Mouse (Mus musculus): ENCODE data around the gene Slc17a1. TPM values are rescaled to one million over a fixed set of nuclear protein-coding genes. Genes with fewer than 3 reads are reported as not detected.

The Slc17a1 gene
- polyA plus RNA-seq, 1 experiment from 2014 or later: 0.15 TPM

- H3K9me3 ChIP-seq: no peaks in the 10 kb centered on the region
- ATAC-seq (ENCODE audit: borderline replicate concordance, extremely low read depth, low FRiP score, low TSS enrichment): no peak
- no peak overlapping the region for H3K4me2 ChIP-seq
- H3K9ac ChIP-seq: no peak overlapping the region
- no peak overlapping the region for H3K27ac ChIP-seq
- no peaks in the 10 kb centered on the region for H3K27me3 ChIP-seq
- no peaks in the 10 kb centered on the region for H3K36me3 ChIP-seq
- no peak overlapping the region for H3K4me3 ChIP-seq
- H3K4me1 ChIP-seq: peaks cover 7% of the 10 kb centered on the region; the same call in 1 of the 2 replicates
- WGBS: 39% methylated on average over 9 of the region's 9 CpGs
Measured at GRCm38 (mm10) chr13:23864711-23865110, 2.8 kb upstream of the Slc17a1 start.

GRCm38 (mm10) chr13:23866086-23866710 lies 1.4 kb upstream of the Slc17a1 start:
- no peak overlapping the region for H3K9ac ChIP-seq
- 52% methylated on average over 9 of the region's 9 CpGs for WGBS
- H3K4me1 ChIP-seq: peaks cover 7% of the 10 kb centered on the region; the same call in 1 of the 2 replicates
- H3K27me3 ChIP-seq: no peaks in the 10 kb centered on the region
- H3K4me3 ChIP-seq: no peak overlapping the region
- H3K36me3 ChIP-seq: no peaks in the 10 kb centered on the region
- no peaks in the 10 kb centered on the region for H3K9me3 ChIP-seq
- 0 out of 2 replicates have a peak overlapping the region, but pooled peaks have one; percentile 10 for H3K27ac ChIP-seq
- no peak overlapping the region for H3K4me2 ChIP-seq
- no peak for ATAC-seq (ENCODE audit: borderline replicate concordance, extremely low read depth, low FRiP score, low TSS enrichment)

- WGBS: 71% methylated on average over 6 of the region's 6 CpGs
- H3K9me3 ChIP-seq: no peaks in the 10 kb centered on the region
- H3K9ac ChIP-seq: no peak overlapping the region
- H3K27ac ChIP-seq: no peak overlapping the region
- H3K27me3 ChIP-seq: no peaks in the 10 kb centered on the region
- no peak overlapping the region for H3K4me2 ChIP-seq
- H3K4me3 ChIP-seq: no peak overlapping the region
- peaks cover 7% of the 10 kb centered on the region; the same call in 1 of the 2 replicates for H3K4me1 ChIP-seq
- no peaks in the 10 kb centered on the region for H3K36me3 ChIP-seq
- ATAC-seq (ENCODE audit: borderline replicate concordance, extremely low read depth, low FRiP score, low TSS enrichment): no peak
Measured at GRCm38 (mm10) chr13:23867000-23867399, 550 bp upstream of the Slc17a1 start.

- 78% methylated on average over 8 of the region's 8 CpGs for WGBS
- no peaks in the 10 kb centered on the region for H3K9me3 ChIP-seq
- no peak for ATAC-seq (ENCODE audit: borderline replicate concordance, extremely low read depth, low FRiP score, low TSS enrichment)
Measured at GRCm38 (mm10) chr13:23868790-23869533, 1.4 kb downstream of the Slc17a1 start.

DNA sequence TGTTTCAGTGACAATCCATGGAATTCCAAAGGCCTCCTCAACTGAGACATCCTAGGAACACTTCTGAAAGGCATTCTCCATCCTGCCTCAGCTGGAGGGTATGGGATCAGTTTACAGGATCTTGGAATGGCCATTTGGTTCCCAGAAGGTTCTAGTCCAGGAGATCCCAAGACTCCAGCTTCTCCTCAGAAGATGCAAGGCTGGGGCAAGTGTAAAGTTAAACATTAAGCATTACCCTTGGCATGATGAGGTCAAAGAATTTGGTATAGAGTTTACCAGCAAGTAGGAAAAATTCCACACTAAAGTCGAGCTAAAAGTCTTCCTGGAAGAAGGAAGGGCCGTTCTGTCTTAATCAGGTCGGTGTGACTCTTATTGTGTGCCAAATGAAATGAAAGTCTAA lies 2.4 kb downstream of the Slc17a1 start:
- no peak for ATAC-seq (ENCODE audit: borderline replicate concordance, extremely low read depth, low FRiP score, low TSS enrichment)
- 51% methylated on average over 3 of the region's 3 CpGs for WGBS

More at GRCm38 (mm10) chr13:23868790-23869533, 1.4 kb downstream of the Slc17a1 start:
- Histone ChIP-seq H3K4me3 (no peak overlapping the region), H3K9ac (no peak overlapping the region), H3K36me3 (no peaks in the 10 kb centered on the region), H3K4me2 (no peak overlapping the region), H3K27ac (no peak overlapping the region), H3K27me3 (no peaks in the 10 kb centered on the region), H3K4me1 (peaks cover 7% of the 10 kb centered on the region; the same call in 1 of the 2 replicates)

GRCm38 (mm10) chr13:23873141-23873540 lies 5.6 kb downstream of the Slc17a1 start:
- H3K36me3 ChIP-seq: no peaks in the 10 kb centered on the region
- H3K27me3 ChIP-seq: no peaks in the 10 kb centered on the region
- H3K27ac ChIP-seq: no peak overlapping the region
- ATAC-seq (ENCODE audit: borderline replicate concordance, extremely low read depth, low FRiP score, low TSS enrichment): no peak
- H3K9me3 ChIP-seq: no peaks in the 10 kb centered on the region
- no peak overlapping the region for H3K9ac ChIP-seq
- no peak overlapping the region for H3K4me3 ChIP-seq
- no peaks in the 10 kb centered on the region for H3K4me1 ChIP-seq
- WGBS: 48% methylated on average over 5 of the region's 5 CpGs
- H3K4me2 ChIP-seq: no peak overlapping the region

More for the DNA sequence above, 2.4 kb downstream of the Slc17a1 start:
- peaks cover 7% of the 10 kb centered on the region; the same call in 1 of the 2 replicates for H3K4me1 ChIP-seq
- no peaks in the 10 kb centered on the region for H3K27me3 ChIP-seq
- no peak overlapping the region for H3K27ac ChIP-seq
- no peaks in the 10 kb centered on the region for H3K36me3 ChIP-seq
- H3K4me2 ChIP-seq: no peak overlapping the region
- no peaks in the 10 kb centered on the region for H3K9me3 ChIP-seq
- H3K9ac ChIP-seq: no peak overlapping the region
- H3K4me3 ChIP-seq: no peak overlapping the region

DNA sequence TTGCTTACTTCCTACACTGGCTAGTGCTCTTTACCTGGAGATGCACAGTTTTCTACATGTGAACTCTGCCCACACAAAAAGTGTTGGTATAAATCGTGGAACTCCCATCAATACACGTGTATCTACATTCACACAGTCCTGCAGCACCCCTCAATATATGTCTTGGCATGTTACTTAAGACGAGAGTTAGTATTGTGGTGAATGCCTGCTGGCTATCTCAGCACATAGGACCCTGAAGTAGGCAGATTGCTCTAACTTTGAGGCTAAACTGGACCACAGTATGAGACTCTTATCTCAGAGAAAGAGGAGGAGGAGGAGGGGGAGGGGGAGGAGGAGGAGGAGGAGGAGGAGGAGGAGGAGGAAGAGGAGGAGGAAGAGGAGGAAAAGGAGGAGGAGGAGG lies 11.6 kb downstream of the Slc17a1 start:
- ATAC-seq (ENCODE audit: borderline replicate concordance, extremely low read depth, low FRiP score, low TSS enrichment): no peak
- Histone ChIP-seq H3K4me1 (no peaks in the 10 kb centered on the region), H3K4me3 (no peak overlapping the region), H3K4me2 (no peak overlapping the region), H3K9me3 (no peaks in the 10 kb centered on the region), H3K27me3 (no peaks in the 10 kb centered on the region), H3K36me3 (no peaks in the 10 kb centered on the region), H3K27ac (no peak overlapping the region), H3K9ac (no peak overlapping the region)
- 76% methylated on average over 3 of the region's 3 CpGs for WGBS

DNA sequence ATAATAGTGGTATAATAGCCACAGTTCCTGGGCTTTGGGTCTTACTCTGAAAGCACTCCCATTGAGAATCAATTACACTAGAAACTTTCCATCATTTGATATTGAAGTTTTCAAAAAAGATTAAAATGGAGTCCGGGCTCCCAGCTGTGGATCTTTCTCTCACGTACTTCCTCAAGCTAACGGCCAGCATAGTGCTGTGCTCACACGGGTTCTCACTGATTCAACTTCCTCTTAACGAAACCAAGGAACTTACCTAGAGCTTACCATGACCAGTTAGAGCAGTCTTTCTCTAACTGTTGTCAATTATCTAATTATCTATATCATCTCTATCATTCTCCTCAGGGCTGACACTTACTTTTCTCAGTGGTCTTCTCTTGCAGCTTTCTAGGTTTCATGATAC lies 12.1 kb downstream of the Slc17a1 start:
- Histone ChIP-seq H3K27ac (no peak overlapping the region), H3K27me3 (no peaks in the 10 kb centered on the region), H3K36me3 (no peaks in the 10 kb centered on the region), H3K4me1 (no peaks in the 10 kb centered on the region), H3K4me2 (no peak overlapping the region), H3K9me3 (no peaks in the 10 kb centered on the region), H3K9ac (no peak overlapping the region), H3K4me3 (no peak overlapping the region)
- no peak for ATAC-seq (ENCODE audit: borderline replicate concordance, extremely low read depth, low FRiP score, low TSS enrichment)
- 73% methylated on average over 5 of the region's 5 CpGs for WGBS

DNA sequence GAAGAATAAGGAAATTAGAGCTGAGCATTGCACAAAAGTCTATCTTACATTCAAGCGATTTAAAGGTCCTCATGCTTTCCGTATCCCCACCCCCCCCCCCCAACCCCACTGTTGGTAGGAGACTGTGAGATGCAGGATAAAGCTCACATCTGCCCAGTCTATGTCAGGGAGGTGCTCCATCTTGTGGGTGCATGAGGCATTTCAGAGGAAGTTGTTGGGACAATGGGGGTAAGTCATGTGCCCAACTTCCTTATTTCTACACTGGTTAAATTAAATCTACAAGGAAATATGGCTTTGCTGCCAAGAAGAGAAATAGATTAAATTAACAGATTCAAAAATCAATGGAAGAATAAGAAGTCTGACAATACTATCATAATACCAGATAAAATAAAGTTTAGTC lies 18.0 kb downstream of the Slc17a1 start:
- H3K36me3 ChIP-seq: no peaks in the 10 kb centered on the region
- H3K27me3 ChIP-seq: no peaks in the 10 kb centered on the region
- no peak overlapping the region for H3K9ac ChIP-seq
- H3K4me3 ChIP-seq: no peak overlapping the region
- H3K4me1 ChIP-seq: no peaks in the 10 kb centered on the region
- no peak overlapping the region for H3K27ac ChIP-seq
- 30% methylated on average over 2 of the region's 2 CpGs for WGBS
- no peak for ATAC-seq (ENCODE audit: borderline replicate concordance, extremely low read depth, low FRiP score, low TSS enrichment)
- H3K4me2 ChIP-seq: no peak overlapping the region
- no peaks in the 10 kb centered on the region for H3K9me3 ChIP-seq

- Histone ChIP-seq H3K27ac (no peak overlapping the region), H3K9me3 (no peaks in the 10 kb centered on the region), H3K9ac (no peak overlapping the region), H3K4me3 (no peak overlapping the region), H3K27me3 (no peaks in the 10 kb centered on the region), H3K4me2 (no peak overlapping the region), H3K36me3 (no peaks in the 10 kb centered on the region), H3K4me1 (no peaks in the 10 kb centered on the region)
- no peak for ATAC-seq (ENCODE audit: borderline replicate concordance, extremely low read depth, low FRiP score, low TSS enrichment)
- WGBS: 60% methylated on average over 3 of the region's 3 CpGs
Measured at GRCm38 (mm10) chr13:23887026-23887725, 19.6 kb downstream of the Slc17a1 start.

- H3K4me2 ChIP-seq: no peak overlapping the region
- H3K4me3 ChIP-seq: no peak overlapping the region
- no peaks in the 10 kb centered on the region for H3K27me3 ChIP-seq
- H3K4me1 ChIP-seq: no peaks in the 10 kb centered on the region
- no peaks in the 10 kb centered on the region for H3K9me3 ChIP-seq
- no peak overlapping the region for H3K9ac ChIP-seq
- no peak for ATAC-seq (ENCODE audit: borderline replicate concordance, extremely low read depth, low FRiP score, low TSS enrichment)
- 50% methylated on average over 6 of the region's 6 CpGs for WGBS
- H3K36me3 ChIP-seq: no peaks in the 10 kb centered on the region
- no peak overlapping the region for H3K27ac ChIP-seq
Measured at GRCm38 (mm10) chr13:23889011-23889605, 21.6 kb downstream of the Slc17a1 start.
